Mouse (Mus musculus) lung, embryonic 14.5 days (tissue): ENCODE data around the gene Nicn1. TPM values are rescaled to one million over a fixed set of nuclear protein-coding genes. Genes with fewer than 3 reads are reported as not detected.

Experiments used
- ATAC-seq: fragments of 200-750 bp; cut with Nextera tagmentation; 2 replicates; pipeline ENCODE4 v1.8.0; 2017; ENCODE audit warnings: mild to moderate bottlenecking, moderate TSS enrichment, moderate library complexity; ENCODE audit not compliant: insufficient read depth
- DNase-seq: peaks from one replicate; pipeline ENCODE4 v3.0.0-alpha.2; 2015
- H3K27ac ChIP-seq: fragments of 300-500 bp; sonication (generic); 2 replicates; pipeline ENCODE4 v1.5.1; 2014; ENCODE audit warnings: low read depth, mild to moderate bottlenecking, moderate library complexity
- H3K27me3 ChIP-seq: fragments of 300-500 bp; sonication (generic); 2 replicates; pipeline ENCODE4 v1.6.1; 2014; ENCODE audit warnings: low read length, control low read depth; ENCODE audit not compliant: insufficient read depth
- H3K36me3 ChIP-seq: fragments of 300-500 bp; sonication (generic); 2 replicates; pipeline ENCODE4 v1.6.1; 2014; ENCODE audit warnings: control low read depth; ENCODE audit not compliant: insufficient read depth
- H3K4me1 ChIP-seq: fragments of 300-500 bp; sonication (generic); 2 replicates; pipeline ENCODE4 v1.6.1; 2014; ENCODE audit warnings: antibody characterized with exemption, control low read depth; ENCODE audit not compliant: insufficient read depth
- H3K4me2 ChIP-seq: fragments of 300-500 bp; sonication (generic); 2 replicates; pipeline ENCODE4 v1.6.1; 2014; ENCODE audit warnings: mild to moderate bottlenecking
- H3K4me3 ChIP-seq: fragments of 300-500 bp; sonication (generic); 2 replicates; pipeline ENCODE4 v1.5.1; 2014; ENCODE audit warnings: low read depth, low read length
- H3K9ac ChIP-seq: fragments of 300-500 bp; sonication (generic); 2 replicates; pipeline ENCODE4 v1.6.1; 2014
- H3K9me3 ChIP-seq: fragments of 300-500 bp; sonication (generic); 2 replicates; pipeline ENCODE4 v1.6.1; 2016; ENCODE audit warnings: low read depth, low read length, control low read depth
- CTCF ChIP-seq: IDR thresholded peaks from 2 replicates; pipeline ENCODE4 v1.5.1; 2016; ENCODE audit warnings: antibody characterized with exemption, low read depth
- WGBS: fragments of 180-500 bp; shearing (Covaris S2); extraction: QIAGEN DNeasy Blood & Tissue Kit; methylation state at CpG from one replicate; pipeline ENCODE4 v1.1.7; 2014; 5-methylcytosine and 5-hydroxymethylcytosine counted together
- polyA plus RNA-seq: library from polyadenylated mRNA; unstranded; fragments of >200 nt; fragmentation: Nextera tagmentation; extraction: Ambion mirVana; gene quantifications from 2 replicates; pipeline ENCODE4 v1.2.1, GENCODE M21; 2014

Nicn1 gene
- polyA plus RNA-seq, 1 experiment from 2014 or later = 33.1 TPM

DNA sequence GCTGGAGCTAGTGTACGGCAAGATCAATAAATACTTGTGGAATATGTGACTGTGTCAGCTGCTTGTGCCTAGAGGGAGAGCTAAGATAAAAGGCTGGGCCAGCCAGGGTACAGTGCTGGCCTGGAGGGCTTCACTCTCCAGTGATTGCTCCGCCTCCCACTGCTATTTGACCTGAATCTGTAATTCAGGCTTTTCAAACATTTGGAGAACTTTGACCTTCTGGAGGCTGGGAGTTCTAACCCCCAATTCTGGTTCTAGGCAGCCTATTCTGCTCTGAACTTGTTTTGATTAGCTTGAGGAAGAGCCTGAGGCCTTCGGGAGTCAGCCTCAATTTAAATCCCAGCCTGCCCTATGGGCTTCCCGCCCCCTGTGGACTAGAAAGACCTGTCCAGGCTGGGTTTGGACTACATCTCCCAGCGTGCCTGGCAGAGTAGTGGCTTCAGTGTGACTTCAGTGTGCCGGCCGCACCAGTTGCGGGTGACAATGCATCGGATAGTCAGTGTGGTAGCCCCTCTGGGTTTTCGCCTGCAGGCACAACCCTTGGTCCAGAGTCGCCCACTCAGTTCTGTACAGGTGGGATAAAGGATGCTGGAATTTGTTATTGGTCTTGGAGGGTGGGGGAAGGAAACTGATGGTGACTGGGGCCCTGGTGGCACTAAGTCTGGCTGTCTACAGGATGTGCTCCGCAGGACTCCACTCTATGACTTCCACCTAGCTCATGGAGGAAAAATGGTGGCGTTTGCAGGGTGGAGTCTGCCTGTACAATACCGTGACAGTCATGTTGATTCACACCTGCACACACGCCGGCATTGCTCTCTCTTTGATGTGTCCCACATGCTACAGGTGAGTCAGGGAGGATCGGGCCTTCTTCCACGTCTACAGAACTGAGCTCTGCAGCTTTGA, 6.5 kb downstream of the Nicn1 start, which contains the start of gene Amt:
TSS of gene Amt (plus strand) at position 401 of the 903 bp plus-strand sequence.
- no peak for TF ChIP-seq CTCF
- DNase-seq (peak; percentile 62), ATAC-seq (peak; percentile 76)
- H3K4me2 ChIP-seq = peak within 1 kb of the TSS; percentile 53
- H3K36me3 ChIP-seq = peaks cover 28% of the 10 kb centered on the region
- peak within 1 kb of the TSS; percentile 10; the same call in 1 of the 2 replicates for H3K9ac ChIP-seq
- WGBS = 17% methylated on average over 18 of the region's 18 CpGs
- peak within 1 kb of the TSS; percentile 19; the same call in 1 of the 2 replicates for H3K27ac ChIP-seq
- H3K27me3 ChIP-seq = no peaks in the 10 kb centered on the region
- peak within 1 kb of the TSS; percentile 34 for H3K4me3 ChIP-seq
- H3K4me1 ChIP-seq = no peaks in the 10 kb centered on the region
- H3K9me3 ChIP-seq = no peaks in the 10 kb centered on the region

- ATAC-seq (no peak), DNase-seq (peak; percentile 49)
- Histone ChIP-seq H3K4me3 (no peak overlapping the region), H3K27ac (peak overlapping the region; percentile 69), H3K36me3 (peaks cover 32% of the 10 kb centered on the region), H3K9me3 (no peaks in the 10 kb centered on the region), H3K9ac (no peak overlapping the region), H3K4me1 (peaks cover 6% of the 10 kb centered on the region), H3K27me3 (no peaks in the 10 kb centered on the region), H3K4me2 (no peak overlapping the region)
- WGBS = 57% methylated on average over 3 of the region's 3 CpGs
- TF ChIP-seq CTCF = no peak
Observed at GRCm38 (mm10) chr9:108301853-108302252, 11.6 kb downstream of the Nicn1 start.

- H3K9ac ChIP-seq = peak overlapping the region; percentile 75
- peak overlapping the region; percentile 96 for H3K4me3 ChIP-seq
- WGBS = 70% methylated on average over 4 of the region's 4 CpGs
- no peak for DNase-seq
- peaks cover 6% of the 10 kb centered on the region for H3K4me1 ChIP-seq
- no peak for TF ChIP-seq CTCF
- peaks cover 32% of the 10 kb centered on the region for H3K36me3 ChIP-seq
- no peak for ATAC-seq
- H3K27me3 ChIP-seq = no peaks in the 10 kb centered on the region
- no peaks in the 10 kb centered on the region for H3K9me3 ChIP-seq
- peak overlapping the region; percentile 85 for H3K4me2 ChIP-seq
- peak overlapping the region; percentile 72; the same call in 1 of the 2 replicates for H3K27ac ChIP-seq
Observed at GRCm38 (mm10) chr9:108304716-108305115, 14.5 kb downstream of the Nicn1 start.

DNA sequence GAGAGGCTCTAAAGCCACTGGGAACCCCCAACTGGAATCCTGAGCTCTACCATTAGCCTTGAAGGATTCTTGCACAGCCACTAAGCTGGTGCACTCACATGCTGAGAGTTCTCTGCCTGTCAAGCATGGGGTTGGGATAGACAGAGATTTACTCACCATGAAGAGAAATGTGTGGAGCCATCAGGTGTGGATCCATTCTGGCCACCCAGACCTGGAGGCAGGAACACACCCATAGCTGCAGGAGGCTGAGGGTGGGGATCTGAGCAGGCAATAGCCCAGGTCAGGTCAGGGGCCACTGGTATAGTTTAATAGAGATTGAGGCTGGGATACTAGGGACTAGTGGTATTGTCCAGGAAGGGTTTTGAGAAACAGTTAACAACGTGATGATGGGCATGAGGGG, 14.9 kb downstream of the Nicn1 start:
- H3K9ac ChIP-seq = peak overlapping the region; percentile 75
- peaks cover 32% of the 10 kb centered on the region for H3K36me3 ChIP-seq
- peak overlapping the region; percentile 96 for H3K4me3 ChIP-seq
- DNase-seq (no peak), ATAC-seq (peak; percentile 0; the same call in 1 of the 2 replicates)
- 0% methylated on average over 1 of the region's 1 CpGs for WGBS
- TF ChIP-seq CTCF = no peak
- H3K4me2 ChIP-seq = peak overlapping the region; percentile 85
- H3K27me3 ChIP-seq = no peaks in the 10 kb centered on the region
- peak overlapping the region; percentile 72 for H3K27ac ChIP-seq
- peaks cover 6% of the 10 kb centered on the region for H3K4me1 ChIP-seq
- no peaks in the 10 kb centered on the region for H3K9me3 ChIP-seq

GRCm38 (mm10) chr9:108305629-108306520, 15.6 kb downstream of the Nicn1 start, which contains the start of the genes Rhoa and Tcta:
Rhoa (plus strand) TSS chr9:108306129.
Tcta (minus strand) TSS chr9:108306160.
- Histone ChIP-seq H3K4me1 (peaks cover 6% of the 10 kb centered on the region), H3K4me3 (peak within 1 kb of the TSS; percentile 96), H3K9ac (peak within 1 kb of the TSS; percentile 98), H3K4me2 (peak within 1 kb of the TSS; percentile 94), H3K27ac (peak within 1 kb of the TSS; percentile 100), H3K36me3 (peaks cover 25% of the 10 kb centered on the region), H3K27me3 (no peaks in the 10 kb centered on the region), H3K9me3 (no peaks in the 10 kb centered on the region)
- peak; percentile 100 for DNase-seq
- peak; percentile 96 for ATAC-seq
- 0% methylated on average over 60 of the region's 81 CpGs for WGBS
- TF ChIP-seq CTCF = no peak

GRCm38 (mm10) chr9:108306571-108306980, 16.3 kb downstream of the Nicn1 start:
- TF ChIP-seq CTCF = no peak
- DNase-seq (peak; percentile 89), ATAC-seq (peak; percentile 83)
- Histone ChIP-seq H3K27ac (peak overlapping the region; percentile 100), H3K27me3 (no peaks in the 10 kb centered on the region), H3K36me3 (peaks cover 19% of the 10 kb centered on the region), H3K9me3 (no peaks in the 10 kb centered on the region), H3K4me1 (peaks cover 6% of the 10 kb centered on the region), H3K9ac (peak overlapping the region; percentile 98), H3K4me2 (peak overlapping the region; percentile 94), H3K4me3 (peak overlapping the region; percentile 96)
- WGBS = under 1% methylated on average over 51 of the region's 51 CpGs
